Mouse (Mus musculus): ENCODE measurements around the gene Lsamp.

DNA sequence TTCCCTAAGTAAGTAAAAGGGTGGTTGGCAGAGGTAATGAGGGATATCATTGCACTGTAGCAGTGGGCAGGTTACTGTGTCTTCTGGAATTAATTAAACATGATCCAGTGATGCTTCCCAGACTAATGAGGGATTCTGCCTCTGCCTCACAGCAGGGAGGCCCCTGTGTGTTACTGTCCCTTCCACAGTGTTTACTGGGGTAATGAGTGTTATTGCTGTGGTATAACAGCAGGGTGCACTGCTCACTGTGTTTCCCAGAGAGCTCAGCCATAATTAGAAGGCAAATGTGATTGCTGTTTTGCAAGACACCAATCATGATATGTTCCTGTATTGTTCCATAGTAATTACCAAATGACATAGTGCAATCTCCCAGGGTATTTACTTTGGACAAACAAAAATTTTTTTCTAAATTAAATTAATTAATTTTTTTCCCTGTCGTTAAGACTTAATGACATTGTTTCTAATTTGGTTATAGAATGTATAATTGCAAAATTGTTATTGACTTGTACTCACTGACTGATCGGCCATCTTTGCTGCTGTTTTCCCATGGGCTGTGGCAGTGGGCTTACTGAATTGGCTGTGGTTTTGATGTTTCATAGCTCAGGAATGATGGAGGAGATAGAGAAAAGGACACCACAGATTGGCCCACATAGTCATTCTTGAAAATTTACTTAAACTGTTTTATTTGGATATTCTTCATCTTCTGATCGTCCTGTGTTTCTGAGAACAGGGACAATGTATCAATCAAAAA is 655.6 kb downstream of the Lsamp start:
- no peak for TF ChIP-seq MAFK (IDR thresholded peaks at IDR 0.05; ENCODE audit: insufficient read depth, low read depth, low read length)
- TF ChIP-seq CHD2 (IDR thresholded peaks at IDR 0.05; ENCODE audit: low read depth, low read length) = no peak
- TF ChIP-seq HCFC1 (IDR thresholded peaks at IDR 0.05; ENCODE audit: borderline replicate concordance, insufficient read depth, low read length) = no peak
- TF ChIP-seq ZC3H11A (IDR thresholded peaks at IDR 0.05; ENCODE audit: borderline replicate concordance, low read depth, low read length) = no peak
- TF ChIP-seq ZNF384 (IDR thresholded peaks at IDR 0.05; ENCODE audit: low read depth, low read length) = no peak
